Mouse (Mus musculus) thymus, postnatal 0 days (tissue): ENCODE results near the gene Arid2. TPM values are rescaled to one million over a fixed set of nuclear protein-coding genes. Genes with fewer than 3 reads are reported as not detected.
"Not testable (repeated sequence)": the region's sequence is repeated elsewhere in the genome, so short reads cannot be mapped to it uniquely, and the experiment has no call there.

Experiments used
- DNase-seq: peaks from one replicate; pipeline ENCODE4 v3.0.0-alpha.2; 2015; ENCODE audit warnings: low spot score
- microRNA-seq: library from miRNA; unstranded; fragments of <30 nt; microRNA quantifications from one replicate; pipeline ENCODE4, GENCODE M21; 2016; ENCODE audit warnings: borderline number of aligned reads
- polyA plus RNA-seq: library from polyadenylated mRNA; unstranded; fragments of >200 nt; fragmentation: Nextera tagmentation; extraction: Ambion mirVana; gene quantifications from 2 replicates; pipeline ENCODE4 v1.2.1, GENCODE M21; 2015

The Arid2 gene
- polyA plus RNA-seq, 1 experiment from 2014 or later: 34.9 TPM

DNA sequence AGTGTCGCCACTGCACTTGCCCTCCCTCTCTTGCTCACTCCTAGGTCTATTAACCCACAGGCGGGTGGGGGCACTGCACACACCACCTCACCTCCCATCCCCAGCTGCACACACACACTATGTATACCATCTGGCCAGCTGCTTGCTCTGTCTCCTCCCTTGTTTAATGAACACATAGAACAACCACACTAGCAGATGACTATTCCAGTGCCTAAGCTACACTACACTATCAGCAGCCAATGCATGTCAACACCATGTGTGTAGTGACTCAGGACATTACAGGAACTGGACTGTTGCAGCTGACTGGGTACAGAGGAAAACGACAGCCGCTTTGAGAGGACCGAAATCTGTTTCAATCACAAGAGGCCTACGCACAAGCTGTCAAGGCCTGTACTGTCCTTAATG, 121.4 kb downstream of the Arid2 start:
- peak; percentile 16 for DNase-seq

- DNase-seq: no peak
These were observed 130.8 kb downstream of the Arid2 start for GRCm38 (mm10) chr15:96418161-96418560.

DNA sequence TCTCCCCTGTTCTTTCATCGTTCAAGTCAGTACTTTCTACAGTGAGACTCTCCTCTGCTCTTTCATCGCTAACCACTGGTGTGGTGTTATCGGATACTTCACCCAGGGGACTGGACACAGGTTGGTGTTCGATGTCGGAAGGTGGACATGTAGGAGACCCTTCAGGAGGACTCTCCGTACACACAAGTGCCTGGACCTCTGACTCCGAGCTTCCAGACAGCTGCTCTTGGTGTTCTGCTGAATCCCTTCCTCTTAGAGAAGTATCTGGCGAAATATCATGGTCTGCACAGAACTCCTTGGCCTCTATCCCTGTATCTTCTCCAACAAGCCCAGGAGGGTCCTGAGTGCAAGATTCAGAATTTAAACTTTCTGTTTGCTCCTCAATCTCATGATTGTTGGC, 132.6 kb downstream of the Arid2 start:
- no peak for DNase-seq

- no peak for DNase-seq
These were observed 146.9 kb downstream of the Arid2 start for GRCm38 (mm10) chr15:96434202-96434601.

- not testable (repeated sequence) for DNase-seq
These were observed 154.2 kb downstream of the Arid2 start for GRCm38 (mm10) chr15:96441480-96441879.

- DNase-seq: no peak
These were observed 159.5 kb downstream of the Arid2 start for GRCm38 (mm10) chr15:96446785-96447184.

DNA sequence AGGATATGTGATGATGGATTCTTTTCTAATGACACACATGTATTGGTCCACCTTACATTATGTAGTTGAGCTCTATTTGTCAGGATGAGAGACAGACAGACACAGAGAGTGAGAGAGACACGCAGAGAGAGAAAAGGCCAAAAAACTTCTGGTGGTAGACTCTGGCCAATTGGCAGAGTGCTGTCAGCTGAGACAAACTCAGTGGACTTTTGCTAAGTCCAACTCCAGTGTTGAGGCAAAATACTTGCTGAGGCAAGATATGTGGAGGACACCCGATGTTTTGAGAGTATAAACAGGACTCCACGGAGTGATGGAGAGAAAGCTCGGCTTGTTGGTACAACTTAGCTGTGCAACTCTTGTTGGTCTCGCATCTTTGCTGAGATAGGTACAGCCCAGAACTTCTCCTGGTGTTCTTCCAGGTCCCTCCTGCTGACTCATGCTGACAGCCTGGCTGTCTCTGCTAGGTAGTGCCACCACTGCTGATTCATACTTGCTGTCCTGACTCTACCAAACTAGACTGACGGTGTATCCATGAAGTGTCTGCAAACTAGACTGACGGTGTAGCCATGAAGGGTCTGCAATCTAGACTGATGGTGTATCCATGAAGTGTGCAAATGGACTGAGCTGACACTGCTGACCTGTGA, 161.5 kb downstream of the Arid2 start:
- no peak for DNase-seq

DNA sequence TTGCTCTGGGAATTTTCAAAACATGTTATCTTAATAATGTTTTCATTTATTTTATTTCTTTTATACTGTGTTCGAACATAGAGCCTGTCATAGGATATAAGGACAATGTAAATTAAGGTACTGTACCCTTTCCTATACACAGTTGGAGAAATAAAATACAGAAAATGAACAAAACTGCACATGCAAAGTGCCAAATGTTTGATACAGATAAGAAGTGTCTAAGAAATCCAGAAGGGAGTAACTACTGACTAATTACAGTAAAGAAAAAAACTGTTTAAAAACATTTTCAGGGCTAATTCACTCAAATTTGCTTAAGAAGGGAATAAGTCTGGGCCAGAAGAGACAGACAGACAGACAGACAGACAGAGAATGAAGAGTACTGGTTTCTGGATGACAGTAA, 166.0 kb downstream of the Arid2 start:
- no peak for DNase-seq

Small RNA genes within 50 kb of the gene (microRNA-seq; reads per million reads assigned to microRNA genes)
- gene Gm25397: not detected

Other genes with a start within 250 kb of the Arid2 start
- 70.8 and 88.6 TPM in 2 replicates for gene Scaf11, start 173.3 kb downstream of the Arid2 start, polyA plus RNA-seq